In genomic region chr9:44691671-44692520, GRCm38 (mm10) we compare ENCODE assay signal across 7 mouse cellular contexts. TPM values are rescaled to one million over a fixed set of nuclear protein-coding genes. Genes with fewer than 3 reads are reported as not detected.
A peak's percentile ranks its signal among the peaks of the same experiment; 100 is the strongest.
DNase-seq lines count a peak whose midpoint lies in the region; ATAC-seq lines count a peak whose summit lies in the region.

No protein-coding gene starts in this region.

- intact Hi-C loops in heart, postnatal 14 days (cut with DNase I) = loop anchor here (5.0 kb wide), 1 partner anchor 40 kb away; no protein-coding TSS in a partner anchor

- DNase-seq in adrenal gland, adult 8-10 months = peak; percentile 77
- DNase-seq in heart, postnatal 14 days = peak; percentile 68 to 72
- peak; percentile 67 to 71 for DNase-seq in layer of hippocampus, postnatal 10 days (ENCODE audit: low spot score in 2 of 2)
- DNase-seq in spleen, adult 12 weeks (ENCODE audit: low spot score) = no peak

- peak; percentile 43 for ATAC-seq in CD4-positive, CD25-positive, alpha-beta regulatory T cell, adult 4 months
- ATAC-seq in frontal cortex, adult (ENCODE audit: low TSS enrichment) = peak; percentile 90
- ATAC-seq in megakaryocyte progenitor cell, adult 5-6 weeks (replicated peaks; ENCODE audit: poor library complexity) = peak; percentile 49

RNA-seq across cellular contexts. Expression of gene Treh, which starts 18.9 kb away (rescaled TPM):
- not detected for polyA plus RNA-seq in CD4-positive, CD25-positive, alpha-beta regulatory T cell, adult 4 months (2017; shearing (Covaris generic))
- total RNA-seq in adrenal gland, adult 8-10 months (2022) = not detected
- not detected for total RNA-seq in heart, postnatal 14 days (2021)
- total RNA-seq in layer of hippocampus, postnatal 10 days (2021) = not detected
- total RNA-seq in megakaryocyte progenitor cell, adult 5-6 weeks (2015) = not detected in 2 replicates
- not detected in 2 replicates for total RNA-seq in megakaryocyte progenitor cell, adult 5-6 weeks (2017)

RNA-seq across cellular contexts. Expression of gene Phldb1, which starts 43.1 kb away (rescaled TPM):
- under 1 TPM in 1 of 2 experiments, not detected in 1; 0.32 TPM for polyA plus RNA-seq in CD4-positive, CD25-positive, alpha-beta regulatory T cell, adult 4 months (2017; shearing (Covaris generic))
- 10 to 100 TPM; 31.7 to 64.7 (median 48.5) TPM for total RNA-seq in adrenal gland, adult 8-10 months (2022)
- 100 to 1,000 TPM; 124 to 132 TPM for total RNA-seq in heart, postnatal 14 days (2021)
- 100 to 1,000 TPM in 1 of 2 experiments, 10 to 100 TPM in 1; 87.9 to 102 TPM for total RNA-seq in layer of hippocampus, postnatal 10 days (2021)
- 0.64 and 1.4 TPM in 2 replicates for total RNA-seq in megakaryocyte progenitor cell, adult 5-6 weeks (2015)
- total RNA-seq in megakaryocyte progenitor cell, adult 5-6 weeks (2017) = 2.7 and 5.7 TPM in 2 replicates

Comparison
In these comparisons a context has a peak if more than half of its experiments do, and no peak if none do; other contexts are left out.
1. RNA of gene Phldb1, which starts 43.1 kb away (total RNA-seq): 124 to 132 TPM in heart, postnatal 14 days, 87.9 to 102 TPM in layer of hippocampus, postnatal 10 days and 31.7 to 64.7 TPM in adrenal gland, adult 8-10 months; 0.64 to 5.7 TPM in megakaryocyte progenitor cell, adult 5-6 weeks; every median in the first group is over 4 times any median in the second.
2. Peak in every context shown above with its lines, with median percentiles within 50 percentile points of each other: ATAC-seq.